Mouse (Mus musculus): ENCODE measurements around the gene Hoxa11.

Hoxa11 gene

GRCm38 (mm10) chr6:52264106-52264790 lies 18.6 kb upstream of the Hoxa11 start:
- no peak for DNase-seq

DNA sequence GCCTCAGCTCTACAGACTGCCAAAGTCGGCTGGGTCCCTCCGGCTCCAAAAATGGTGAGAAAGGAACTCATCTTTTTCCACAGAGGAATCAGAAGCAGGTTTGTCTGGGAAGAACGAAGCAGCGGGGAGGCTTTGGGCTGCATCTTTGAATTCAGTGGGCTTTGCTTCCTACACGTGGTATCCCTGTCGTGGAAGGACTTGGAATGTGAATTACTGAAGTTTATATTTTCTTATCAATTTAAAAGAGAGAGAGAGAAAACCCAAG lies 17.6 kb upstream of the Hoxa11 start:
- DNase-seq, result no peak

DNA sequence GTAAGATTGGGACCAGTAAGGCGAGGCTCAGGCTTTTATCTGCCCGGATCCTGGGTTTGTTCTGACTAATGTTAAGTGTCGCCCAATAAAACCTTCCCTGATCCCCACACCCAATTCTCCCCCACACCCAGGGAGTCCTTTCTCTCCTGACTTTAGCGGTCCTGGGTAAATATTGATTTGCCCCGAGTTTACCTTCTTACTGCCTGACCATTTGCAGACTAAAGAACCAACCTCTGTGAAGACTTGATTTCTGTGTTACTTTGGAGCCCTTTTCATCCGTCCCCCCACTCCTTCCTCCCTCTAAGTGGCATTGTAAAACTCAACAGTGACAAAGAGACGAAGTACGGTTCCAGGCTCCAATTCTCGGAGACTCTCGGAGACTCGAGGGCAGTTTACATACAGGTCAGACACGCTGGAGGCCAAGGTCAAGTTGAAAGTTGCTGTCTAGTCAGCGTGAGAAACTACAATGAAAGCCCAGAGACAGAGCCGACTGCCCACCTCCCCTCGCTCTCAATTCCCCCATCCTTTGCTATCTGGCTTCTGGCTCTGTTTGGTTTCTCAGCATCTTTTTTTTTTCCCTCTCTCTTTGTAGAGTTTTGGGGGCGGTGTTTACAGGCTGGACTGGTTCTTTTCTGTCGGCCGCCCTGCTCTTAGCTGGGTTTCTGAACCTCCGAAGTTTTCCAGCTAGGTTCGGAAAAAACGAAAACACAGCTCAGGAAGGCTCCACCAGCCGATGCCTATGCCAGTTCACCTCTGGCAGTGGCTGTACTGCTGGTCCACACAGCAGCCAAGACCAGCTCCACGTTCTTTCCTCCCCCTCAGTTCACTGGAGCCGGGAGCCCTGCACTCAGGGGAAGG lies 17.1 kb upstream of the Hoxa11 start:
- DNase-seq, result no peak

- no peak for DNase-seq
These were observed 16.3 kb upstream of the Hoxa11 start for GRCm38 (mm10) chr6:52261751-52262462.

GRCm38 (mm10) chr6:52260654-52261575 lies 15.3 kb upstream of the Hoxa11 start, which contains the start of gene Hoxa13:
Hoxa13 (minus strand) TSS chr6:52260880.
- no peak for DNase-seq

GRCm38 (mm10) chr6:52259811-52260261 lies 14.2 kb upstream of the Hoxa11 start:
- no peak for DNase-seq

- DNase-seq, result no peak
These were observed 13.6 kb upstream of the Hoxa11 start for GRCm38 (mm10) chr6:52259081-52259790.

GRCm38 (mm10) chr6:52256956-52257355 lies 11.3 kb upstream of the Hoxa11 start:
- no peak for DNase-seq

- DNase-seq, result no peak
These were observed 8.2 kb upstream of the Hoxa11 start for GRCm38 (mm10) chr6:52253511-52254500.

- DNase-seq, result no peak
These were observed 7.3 kb upstream of the Hoxa11 start for GRCm38 (mm10) chr6:52252775-52253376.

DNA sequence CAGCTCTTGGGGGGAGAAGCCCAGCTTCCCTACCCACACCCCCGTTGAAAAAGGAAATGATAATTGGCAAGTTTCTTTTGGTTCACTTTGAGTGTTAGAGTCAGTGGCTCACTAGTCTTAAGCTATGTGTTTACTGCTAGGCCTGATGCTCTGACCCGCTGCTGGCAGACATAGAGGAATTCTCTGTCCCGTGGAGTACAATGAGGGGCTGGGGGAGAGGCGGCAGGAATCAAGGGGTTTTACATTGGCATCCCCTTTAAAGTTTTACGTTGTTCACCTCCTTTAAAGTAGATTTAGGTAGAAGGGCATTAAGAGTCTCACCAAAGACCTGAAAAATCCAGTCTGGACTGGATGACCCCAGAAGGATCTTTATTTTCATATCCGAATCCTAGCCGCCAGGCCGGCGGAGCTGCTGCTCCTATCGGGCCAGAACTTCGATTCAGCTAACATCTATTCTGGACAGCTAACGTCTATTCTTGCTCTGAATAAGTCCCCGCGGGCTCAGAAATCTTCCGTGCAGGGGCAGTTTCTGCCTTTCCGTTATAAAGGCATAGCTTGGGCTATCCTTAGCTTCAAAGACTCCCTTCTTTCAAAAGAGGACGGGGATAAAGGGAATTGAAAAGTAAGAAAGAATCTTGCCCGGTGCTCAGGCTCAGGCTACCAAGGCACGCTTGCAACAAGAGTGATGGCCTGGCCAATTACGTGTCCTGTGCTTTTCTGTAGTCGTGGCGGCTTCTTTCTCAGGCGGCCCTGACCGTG lies 6.6 kb upstream of the Hoxa11 start:
- DNase-seq, result no peak

- no peak for DNase-seq
These were observed 5.7 kb upstream of the Hoxa11 start for GRCm38 (mm10) chr6:52251177-52251879.

DNA sequence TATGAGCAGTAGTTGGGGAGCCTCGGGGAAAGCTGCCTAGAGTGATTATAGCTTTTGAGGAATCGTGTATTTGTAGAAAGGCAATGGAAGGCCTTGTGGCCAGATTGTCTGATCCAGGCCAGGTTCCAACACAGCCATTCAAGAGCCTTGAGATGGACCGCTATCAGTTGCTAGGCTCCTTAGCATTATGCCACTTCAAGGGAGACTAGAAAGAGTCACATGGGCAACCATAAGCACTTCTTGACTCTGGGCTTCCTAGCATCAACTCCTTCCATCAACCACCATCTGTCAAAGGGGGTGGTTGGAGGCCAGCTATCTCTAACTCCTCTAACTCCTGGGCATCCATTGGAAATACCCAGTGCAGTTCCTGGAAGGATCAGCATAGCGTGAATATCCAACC lies 4.2 kb upstream of the Hoxa11 start:
- DNase-seq, result no peak

DNA sequence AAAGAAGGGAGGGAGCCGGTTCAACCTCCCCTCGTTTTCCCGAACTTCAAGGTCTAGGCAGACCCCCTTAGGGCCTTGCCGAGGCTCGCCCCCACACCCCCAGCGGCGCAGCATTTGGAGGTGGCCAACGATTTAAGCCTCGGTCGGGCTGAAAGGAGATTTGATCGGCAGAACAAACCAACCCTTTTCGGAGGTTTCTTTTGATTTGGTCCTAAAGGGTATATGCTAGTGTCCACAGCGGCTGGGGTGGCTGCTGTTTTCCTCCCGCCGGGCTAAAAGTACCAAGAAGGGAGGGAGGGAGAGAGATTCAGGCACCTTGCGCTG lies 3.8 kb upstream of the Hoxa11 start:
- DNase-seq, result no peak

DNA sequence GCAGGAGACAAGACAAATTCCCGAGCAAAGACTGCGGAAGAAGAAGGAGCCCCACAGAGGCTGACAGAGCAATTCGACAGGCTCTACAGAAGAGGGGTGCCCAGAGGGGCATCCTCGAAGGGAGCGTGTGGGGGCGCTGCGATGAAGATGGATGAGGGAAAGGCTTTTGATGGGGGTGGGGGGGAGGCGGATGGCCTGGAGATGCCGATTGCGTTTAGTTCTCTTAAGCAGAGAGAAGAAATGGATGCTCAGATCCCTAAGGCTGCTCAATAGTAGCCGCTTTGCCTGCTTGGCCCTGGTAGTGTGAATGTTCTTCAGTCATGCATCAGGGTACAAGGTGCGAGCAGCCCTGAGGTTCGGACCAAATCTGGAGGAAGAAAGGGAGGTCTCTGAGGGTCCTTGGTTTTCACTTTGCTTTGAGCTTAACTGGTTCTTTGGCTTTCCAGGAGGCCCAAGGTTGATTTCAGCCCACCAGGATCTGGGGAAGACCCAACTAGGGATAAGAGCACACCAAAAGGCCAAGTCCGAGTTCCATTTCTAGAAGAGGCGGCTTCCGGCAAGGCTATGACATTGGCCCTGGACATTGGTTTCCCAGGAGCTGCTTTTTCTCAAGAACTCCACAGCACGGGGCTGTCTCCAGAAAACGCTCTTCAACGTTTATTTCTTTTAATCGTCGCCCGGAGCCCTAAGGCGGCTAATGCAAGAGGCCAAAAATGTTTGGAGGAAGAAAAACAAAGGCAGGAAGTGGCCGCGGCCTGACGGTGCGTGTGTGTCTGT lies 3.2 kb upstream of the Hoxa11 start:
- DNase-seq, result no peak

- no peak for DNase-seq
These were observed 2.4 kb upstream of the Hoxa11 start for GRCm38 (mm10) chr6:52247766-52248637.

DNA sequence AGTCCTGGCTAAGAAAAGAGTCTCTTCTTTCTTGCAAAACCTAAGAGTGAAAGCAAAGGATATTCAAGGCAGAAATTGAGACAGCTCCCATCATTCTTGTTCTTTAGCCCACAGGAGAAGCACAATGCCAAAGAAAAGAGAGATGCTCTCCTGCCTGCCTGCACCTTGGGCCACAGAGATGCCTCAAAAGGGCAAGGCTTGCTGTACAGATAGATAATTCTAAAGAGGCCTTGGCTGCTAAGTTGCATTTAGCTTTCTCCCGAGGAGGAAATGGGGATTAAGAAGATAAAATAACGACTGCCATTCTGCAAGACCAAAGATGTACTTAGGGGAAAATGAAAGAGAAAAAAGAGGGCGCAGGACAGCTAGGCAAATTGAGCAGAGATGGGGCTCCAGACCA lies 1.3 kb upstream of the Hoxa11 start:
- DNase-seq, result no peak
